Mouse (Mus musculus) CH12.LX (cell line): ENCODE data around the gene Olfr512. TPM values are rescaled to one million over a fixed set of nuclear protein-coding genes. Genes with fewer than 3 reads are reported as not detected.

Experiments
- DNase-seq: peaks from one replicate; pipeline ENCODE4 v3.0.0-alpha.2; 2013; ENCODE audit errors: extremely low read depth
- H3K27ac ChIP-seq: 2 replicates; pipeline ENCODE4 v1.5.1; 2012; ENCODE audit warnings: low read depth, mild to moderate bottlenecking, control low read depth, moderate library complexity; ENCODE audit not compliant: insufficient read depth
- H3K27me3 ChIP-seq: replicated peaks from 2 replicates; pipeline ENCODE3; 2012; ENCODE audit warnings: inconsistent platforms
- H3K36me3 ChIP-seq, 2 experiments: replicated peaks in 1 of 2; 2 replicates each; pipeline versions ENCODE3 to v1.6.1; 2012; ENCODE audit warnings: inconsistent platforms in 1 of 2, low read length in 1 of 2, mild to moderate bottlenecking in 1 of 2, mixed read lengths in 1 of 2, moderate library complexity in 1 of 2; ENCODE audit not compliant: control insufficient read depth in 1 of 2, insufficient read depth in 1 of 2
- H3K4me1 ChIP-seq, 2 experiments: 2 replicates each; pipeline ENCODE4 v1.6.1; 2012; ENCODE audit warnings: inconsistent platforms in 1 of 2, moderate library complexity in 1 of 2; ENCODE audit not compliant: insufficient read depth in 2 of 2, control insufficient read depth in 1 of 2
- H3K4me2 ChIP-seq: 2 replicates; pipeline ENCODE4 v1.6.1; 2012; ENCODE audit warnings: low read depth, mild to moderate bottlenecking, control low read depth; ENCODE audit not compliant: poor library complexity, insufficient read depth, severe bottlenecking
- H3K4me3 ChIP-seq, 3 experiments: fragments of 150-350 bp in 1 of 3; sonication (generic) in 1 of 3; replicated peaks in 1 of 3; 2 replicates each; pipeline versions ENCODE3 to v1.5.1; 2011 to 2012; ENCODE audit warnings: low read depth in 2 of 3, low read length in 2 of 3, mild to moderate bottlenecking in 2 of 3, moderate library complexity in 2 of 3, control low read depth in 1 of 3, improper control_type of control experiment in 1 of 3, inconsistent platforms in 1 of 3, mixed read lengths in 1 of 3; ENCODE audit not compliant: poor library complexity in 1 of 3
- H3K79me2 ChIP-seq: replicated peaks from 2 replicates; pipeline ENCODE4 v1.6.1; 2012; ENCODE audit warnings: mild to moderate bottlenecking, moderate library complexity; ENCODE audit not compliant: control insufficient read depth, poor library complexity, insufficient read depth, severe bottlenecking; ENCODE audit errors: extremely low read depth
- H3K9ac ChIP-seq: 2 replicates; pipeline ENCODE4 v1.6.1; 2012; ENCODE audit warnings: low read depth, mild to moderate bottlenecking, control low read depth, moderate library complexity; ENCODE audit not compliant: insufficient read depth
- H3K9me3 ChIP-seq: replicated peaks from 2 replicates; pipeline ENCODE3; 2012; ENCODE audit warnings: low read length, inconsistent platforms, mixed read lengths
- BHLHE40 ChIP-seq: IDR thresholded peaks from 2 replicates; pipeline ENCODE4 v1.6.1; 2011; ENCODE audit warnings: mild to moderate bottlenecking, low read depth, low read length, improper control_type of control experiment
- CHD2 ChIP-seq: IDR thresholded peaks from 2 replicates; pipeline ENCODE4 v1.6.1; 2011; ENCODE audit warnings: low read length, improper control_type of control experiment
- CTCF ChIP-seq, 2 experiments: IDR thresholded peaks in 1 of 2; conservative IDR thresholded peaks in 1 of 2; 2 replicates each; pipeline ENCODE4 v1.5.1; 2011 to 2012; ENCODE audit warnings: low read depth in 2 of 2, low read length in 2 of 2, improper control_type of control experiment in 1 of 2, inconsistent platforms in 1 of 2, mild to moderate bottlenecking in 1 of 2, moderate library complexity in 1 of 2
- EP300 ChIP-seq: IDR thresholded peaks from 2 replicates; pipeline ENCODE4 v1.6.1; 2011; ENCODE audit warnings: low read length, improper control_type of control experiment
- HCFC1 ChIP-seq: IDR thresholded peaks from 2 replicates; pipeline ENCODE4 v1.6.1; 2012; ENCODE audit warnings: low read depth, mild to moderate bottlenecking, inconsistent platforms, low read length, improper control_type of control experiment
- IRF4 ChIP-seq: IDR thresholded peaks from 2 replicates; pipeline ENCODE4 v1.6.1; 2014; ENCODE audit warnings: low read depth, mild to moderate bottlenecking, inconsistent platforms, low read length, improper control_type of control experiment
- JUND ChIP-seq: conservative IDR thresholded peaks from 2 replicates; pipeline ENCODE4 v1.6.1; 2011; ENCODE audit warnings: low read depth, low read length, improper control_type of control experiment
- MAX ChIP-seq: IDR thresholded peaks from 2 replicates; pipeline ENCODE4 v1.6.1; 2011; ENCODE audit warnings: low read length, improper control_type of control experiment
- MEF2A ChIP-seq: IDR thresholded peaks from 2 replicates; pipeline ENCODE4 v1.6.1; 2014; ENCODE audit warnings: low read depth, mild to moderate bottlenecking, inconsistent platforms, low read length, improper control_type of control experiment, borderline replicate concordance
- MYC ChIP-seq: IDR thresholded peaks from 2 replicates; pipeline ENCODE4 v1.6.1; 2011; ENCODE audit warnings: low read depth, mild to moderate bottlenecking, improper control_type of control experiment, low read length
- NELFE ChIP-seq: IDR thresholded peaks from 2 replicates; pipeline ENCODE4 v1.6.1; 2011; ENCODE audit warnings: low read depth, low read length, improper control_type of control experiment
- NRF1 ChIP-seq: IDR thresholded peaks from 2 replicates; pipeline ENCODE4 v1.6.1; 2014; ENCODE audit warnings: low read depth, mild to moderate bottlenecking, inconsistent platforms, low read length, improper control_type of control experiment, moderate library complexity
- PAX5 ChIP-seq: IDR thresholded peaks from 2 replicates; pipeline ENCODE4 v1.6.1; 2012; ENCODE audit warnings: low read length, inconsistent platforms, mixed read lengths
- POLR2A ChIP-seq: IDR thresholded peaks from 2 replicates; pipeline ENCODE4 v1.6.1; 2011; ENCODE audit warnings: low read depth, mild to moderate bottlenecking, improper control_type of control experiment, low read length
- POLR2AphosphoS2 ChIP-seq: IDR thresholded peaks from 2 replicates; pipeline ENCODE4 v1.6.1; 2011; ENCODE audit warnings: low read depth, low read length, improper control_type of control experiment
- RCOR1 ChIP-seq: conservative IDR thresholded peaks from 2 replicates; pipeline ENCODE4 v1.6.1; 2012; ENCODE audit warnings: low read depth, mild to moderate bottlenecking, inconsistent platforms, low read length, improper control_type of control experiment
- TBP ChIP-seq: conservative IDR thresholded peaks from 2 replicates; pipeline ENCODE4 v1.6.1; 2011; ENCODE audit warnings: low read depth, low read length, improper control_type of control experiment
- TCF12 ChIP-seq: IDR thresholded peaks from 2 replicates; pipeline ENCODE4 v1.6.1; 2014; ENCODE audit warnings: low read depth, mild to moderate bottlenecking, inconsistent platforms, low read length, improper control_type of control experiment
- USF1 ChIP-seq: IDR thresholded peaks from 2 replicates; pipeline ENCODE4 v1.6.1; 2014; ENCODE audit warnings: low read depth, mild to moderate bottlenecking, inconsistent platforms, low read length, improper control_type of control experiment
- ZC3H11A ChIP-seq: IDR thresholded peaks from 2 replicates; pipeline ENCODE4 v1.6.1; 2012; ENCODE audit warnings: low read depth, mild to moderate bottlenecking, inconsistent platforms, low read length, improper control_type of control experiment
- ZMIZ1 ChIP-seq: IDR thresholded peaks from 2 replicates; pipeline ENCODE4 v1.6.1; 2012; ENCODE audit warnings: low read depth, mild to moderate bottlenecking, inconsistent platforms, low read length, improper control_type of control experiment
- ZNF384 ChIP-seq: IDR thresholded peaks from 2 replicates; pipeline ENCODE4 v1.6.1; 2012; ENCODE audit warnings: low read depth, low read length, improper control_type of control experiment, inconsistent platforms
- dilution Hi-C: fragments of 300-500 bp; cut with MboI; formaldehyde crosslinking; loops from 2 replicates; pipeline ENCODE4 v1.14.3; 2020; ENCODE audit warnings: low sequenced_read_pairs; ENCODE audit not compliant: extremely low pct_unique_long_range_greater_than_20kb, extremely low pct_ligation_motif_present
- in situ Hi-C: fragments of 300-500 bp; cut with MboI; formaldehyde crosslinking; loops from 3 replicates; pipeline ENCODE4 v1.14.3; 2019; ENCODE audit warnings: low sequenced_read_pairs, low pct_ligation_motif_present, low pct_unique_long_range_greater_than_20kb, mixed read lengths
- polyA plus RNA-seq: library from polyadenylated mRNA; unstranded; fragments of >175 nt; gene quantifications from 2 replicates; pipeline ENCODE4 v1.2.1, GENCODE M21; 2012; ENCODE audit warnings: low read depth; ENCODE audit not compliant: insufficient read length
- total RNA-seq, 2 experiments: library from RNA; depleted of rRNA; stranded (reverse); fragments of 300-350 nt in 1 of 2; fragments of >200 nt in 1 of 2; gene quantifications; 2 replicates each; pipeline ENCODE4 v1.2.3; 2012 to 2014

Gene Olfr512
- total and polyA plus RNA-seq, 3 experiments: not detected

- Histone ChIP-seq H3K4me1 (no peaks in the 10 kb centered on the region), H3K27me3 (no peaks in the 10 kb centered on the region), H3K27ac (no peak overlapping the region), H3K36me3 (no peaks in the 10 kb centered on the region), H3K4me2 (no peak overlapping the region), H3K9ac (no peak overlapping the region), H3K9me3 (no peaks in the 10 kb centered on the region), H3K4me3 (no peak overlapping the region), H3K79me2 (no peaks in the 10 kb centered on the region)
- in situ Hi-C loops: no loop called here
- TF ChIP-seq ZNF384: no peak
- no peak for TF ChIP-seq MYC
- TF ChIP-seq CTCF (conservative IDR thresholded peaks at IDR 0.05 in 1 of 2, IDR thresholded peaks at IDR 0.05 in 1 of 2; ENCODE audit: low read depth in 2 of 2, low read length in 2 of 2): no peak
- no peak for TF ChIP-seq USF1
- TF ChIP-seq NRF1: no peak
- no peak for TF ChIP-seq RCOR1
- TF ChIP-seq MAX: no peak
- TF ChIP-seq TBP: no peak
- no peak for TF ChIP-seq EP300
- no peak for TF ChIP-seq CHD2
- no peak for TF ChIP-seq MEF2A
- TF ChIP-seq NELFE: no peak
- no peak for TF ChIP-seq ZMIZ1
- TF ChIP-seq HCFC1: no peak
- TF ChIP-seq PAX5: no peak
- no peak for DNase-seq
- dilution Hi-C loops: no loop called here
Measured at GRCm38 (mm10) chr7:108671058-108671457, 42.1 kb upstream of the Olfr512 start.

- Histone ChIP-seq H3K4me2 (no peak overlapping the region), H3K79me2 (no peaks in the 10 kb centered on the region), H3K4me3 (no peak overlapping the region), H3K36me3 (no peaks in the 10 kb centered on the region), H3K27me3 (no peaks in the 10 kb centered on the region), H3K4me1 (no peaks in the 10 kb centered on the region), H3K9me3 (peaks cover 6% of the 10 kb centered on the region), H3K27ac (no peak overlapping the region), H3K9ac (no peak overlapping the region)
- TF ChIP-seq IRF4: no peak
- no peak for TF ChIP-seq MAX
- no peak for TF ChIP-seq NRF1
- TF ChIP-seq ZNF384: no peak
- TF ChIP-seq TCF12: no peak
- TF ChIP-seq BHLHE40: no peak
- TF ChIP-seq MEF2A: no peak
- TF ChIP-seq ZC3H11A: no peak
- TF ChIP-seq POLR2A: no peak
- no peak for TF ChIP-seq USF1
- TF ChIP-seq POLR2AphosphoS2: no peak
- no peak for TF ChIP-seq JUND
- in situ Hi-C loops (no loop called here), dilution Hi-C loops (no loop called here)
- DNase-seq: no peak
Measured at GRCm38 (mm10) chr7:108678886-108679285, 34.2 kb upstream of the Olfr512 start.
